Mouse (Mus musculus) left cerebral cortex, postnatal 14 days (tissue): ENCODE data around the gene Tpst1. TPM values are rescaled to one million over a fixed set of nuclear protein-coding genes. Genes with fewer than 3 reads are reported as not detected.
A peak's percentile ranks its signal among the peaks of the same experiment; 100 is the strongest.

Experiments
- DNase-seq, 2 experiments: peaks; one replicate each; pipeline ENCODE4 v3.0.0; 2021 to 2022; ENCODE audit warnings: low spot score in 2 of 2, mixed read lengths in 1 of 2
- intact Hi-C: fragments of 180-260 bp; cut with DNase I; formaldehyde crosslinking; loops from one replicate; pipeline ENCODE4 v1.15.1; 2025
- total RNA-seq, 2 experiments: library from RNA; stranded (reverse); gene quantifications; 2 replicates each; pipeline ENCODE4 v1.2.3; 2021

Tpst1 gene
- total RNA-seq, 2 experiments from 2014 or later, result 36.1 to 40.8 TPM

DNA sequence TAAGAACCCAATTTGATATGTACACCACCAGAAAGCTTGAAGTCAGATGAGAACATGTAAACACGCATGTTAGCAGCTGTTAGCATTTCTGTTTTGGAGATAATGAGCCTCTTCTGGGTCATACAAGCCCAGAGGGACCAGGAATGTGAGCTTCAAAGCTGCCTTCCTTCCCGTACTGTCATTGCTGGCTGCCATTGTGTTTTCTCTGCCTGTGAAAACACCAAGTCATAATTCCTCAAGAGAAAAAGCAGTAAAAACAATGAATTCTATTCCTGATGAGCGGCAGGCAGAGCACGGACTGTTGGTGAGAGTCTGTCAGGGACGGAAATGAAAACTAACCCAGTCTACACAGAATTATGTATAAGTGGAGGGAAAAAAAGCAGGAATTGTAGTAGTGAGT is 51.1 kb downstream of the Tpst1 start:
- intact Hi-C loops, result no loop called here
- no peak for DNase-seq

DNA sequence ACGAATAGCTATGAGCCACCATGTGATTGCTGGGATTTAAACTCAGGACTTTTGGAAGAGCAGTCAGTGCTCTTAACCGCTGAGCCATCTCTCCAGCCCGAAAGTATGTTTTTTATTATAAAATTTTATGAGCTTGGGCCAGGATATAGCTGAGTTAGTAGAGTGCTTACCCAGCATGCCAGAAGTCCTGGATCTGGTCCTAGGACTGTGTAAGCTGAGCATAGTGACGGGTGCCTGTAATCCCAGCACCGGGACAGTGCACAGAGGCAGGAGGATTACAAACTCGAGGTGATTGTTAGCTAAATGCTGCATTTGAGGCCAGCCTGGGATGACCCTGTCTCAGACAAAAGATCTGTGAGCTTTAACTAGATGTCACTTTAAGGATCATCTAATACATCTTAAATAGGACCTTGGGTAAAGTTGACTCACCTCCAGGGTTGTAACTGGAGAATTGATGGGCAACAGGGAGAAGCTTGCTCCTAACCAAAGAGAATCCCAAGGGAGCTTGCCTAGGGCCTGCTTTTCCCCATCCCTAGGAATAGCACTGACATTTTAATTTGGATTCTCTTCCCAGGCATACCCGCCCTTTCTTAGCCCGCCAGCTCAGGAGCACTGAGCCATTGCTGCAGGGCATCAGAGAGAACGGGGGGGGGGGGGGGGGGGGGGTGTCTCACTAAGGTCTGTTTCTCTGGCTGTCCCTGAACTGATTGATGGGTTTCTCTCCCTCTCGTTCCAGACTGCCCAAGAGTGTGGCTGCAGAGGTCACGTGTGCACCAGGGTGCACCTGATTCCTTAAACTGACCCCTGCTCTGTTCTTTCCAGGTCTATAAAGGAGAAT is 55.8 kb downstream of the Tpst1 start:
- no peak for DNase-seq
- intact Hi-C loops, result no loop called here

DNA sequence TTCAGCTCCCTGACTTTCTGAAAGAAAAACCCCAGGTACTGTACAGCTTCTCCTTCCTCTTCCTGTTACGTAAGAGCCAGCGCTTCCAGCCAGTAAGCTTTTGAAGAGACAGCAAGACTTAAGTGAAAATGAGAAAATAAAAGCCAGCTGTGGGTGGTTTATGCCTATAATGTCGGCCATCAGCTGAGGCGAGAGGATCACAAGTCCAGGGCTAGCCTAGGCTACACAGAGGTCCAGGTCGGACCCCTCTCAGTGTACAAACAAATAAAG is 56.3 kb downstream of the Tpst1 start:
- intact Hi-C loops, result no loop called here

DNA sequence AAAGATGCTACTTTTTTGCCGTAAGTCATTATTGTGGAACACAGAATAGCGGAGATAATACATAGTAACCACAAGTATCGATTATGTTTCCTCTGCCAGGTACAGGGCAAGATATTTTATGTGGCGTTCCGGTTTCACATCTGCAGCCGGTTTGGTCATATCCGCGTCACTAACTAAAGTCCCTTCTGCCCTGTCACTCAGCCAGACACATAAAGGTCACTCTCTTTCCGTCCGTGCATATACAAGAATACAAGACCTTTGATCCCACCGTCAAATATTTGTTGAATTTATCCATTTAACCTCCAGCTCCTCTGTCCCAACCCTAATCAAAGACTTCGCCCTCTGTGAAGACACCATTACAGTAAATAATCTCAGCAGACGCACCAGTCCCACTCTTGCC is 63.5 kb downstream of the Tpst1 start:
- intact Hi-C loops, result loop anchor here (5.0 kb wide), 2 partner anchors 94 to 114 kb away; no protein-coding TSS in a partner anchor
- no peak for DNase-seq

More for the DNA sequence above, 56.3 kb downstream of the Tpst1 start:
- DNase-seq, result no peak

DNA sequence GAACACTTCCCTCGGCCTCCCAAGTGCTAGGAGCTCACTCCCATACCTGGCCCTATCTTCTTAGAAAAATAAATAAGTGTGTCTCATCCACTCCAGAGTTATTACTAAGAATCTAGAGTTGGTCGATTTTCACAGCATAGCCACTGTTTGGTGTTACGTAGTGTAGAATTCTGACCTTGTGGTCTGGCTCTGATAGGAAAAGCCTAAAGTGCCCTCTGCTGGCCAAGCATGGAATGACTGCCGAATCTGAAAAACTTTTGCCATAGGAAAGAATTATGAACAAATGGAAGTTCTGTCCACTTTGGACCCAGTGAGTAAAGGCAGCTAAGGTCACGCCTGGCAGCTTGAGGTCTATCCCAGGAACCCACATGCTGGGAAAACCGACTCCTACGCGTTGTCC is 66.3 kb downstream of the Tpst1 start:
- DNase-seq, result peak; percentile 69 to 85
- intact Hi-C loops, result loop anchor here (5.0 kb wide), 2 partner anchors 97 to 117 kb away; no protein-coding TSS in a partner anchor

DNA sequence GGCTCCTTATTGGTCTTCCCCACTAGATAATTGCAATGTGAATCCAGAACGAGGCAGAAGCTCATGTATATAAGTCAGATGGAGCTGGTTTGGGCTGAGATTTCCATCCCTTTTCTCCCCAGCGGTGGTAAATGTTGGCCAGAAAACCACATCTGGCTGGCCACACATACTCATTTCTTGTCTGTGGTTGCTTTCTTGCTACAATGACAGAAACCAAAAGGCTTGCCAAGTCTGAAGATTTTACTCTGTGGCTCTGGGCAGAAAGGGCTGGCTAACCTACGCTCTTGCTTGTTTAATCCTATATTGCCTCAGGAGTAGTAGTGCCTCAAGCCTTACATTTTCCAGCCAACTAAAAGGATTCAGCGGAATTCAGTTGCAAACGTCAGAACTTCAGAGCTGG is 68.0 kb downstream of the Tpst1 start:
- no peak for DNase-seq
- intact Hi-C loops, result loop anchor here (5.0 kb wide), 1 partner anchor 64 kb away; no protein-coding TSS in a partner anchor

DNA sequence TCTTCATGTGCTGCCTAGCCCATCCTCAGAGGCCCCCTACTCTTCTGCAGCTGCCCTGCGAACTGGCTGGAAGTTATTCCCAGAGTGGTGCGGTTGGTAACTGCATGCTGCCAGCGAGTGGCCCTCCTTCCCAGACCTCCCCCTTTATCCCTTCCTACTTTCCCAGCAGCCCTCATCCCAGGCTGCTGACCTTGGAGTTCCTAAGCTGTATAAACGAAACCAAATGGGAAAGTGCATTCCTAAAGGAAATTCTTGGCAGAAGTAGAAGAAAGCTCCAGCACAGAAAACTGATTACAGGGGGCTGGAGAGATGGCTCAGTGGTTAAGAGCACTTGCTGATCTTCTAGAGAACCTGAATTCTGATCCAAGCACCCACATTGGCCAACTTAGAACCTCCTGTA is 68.9 kb downstream of the Tpst1 start:
- DNase-seq, result no peak
- intact Hi-C loops, result loop anchor here (5.0 kb wide), 1 partner anchor 65 kb away; no protein-coding TSS in a partner anchor

DNA sequence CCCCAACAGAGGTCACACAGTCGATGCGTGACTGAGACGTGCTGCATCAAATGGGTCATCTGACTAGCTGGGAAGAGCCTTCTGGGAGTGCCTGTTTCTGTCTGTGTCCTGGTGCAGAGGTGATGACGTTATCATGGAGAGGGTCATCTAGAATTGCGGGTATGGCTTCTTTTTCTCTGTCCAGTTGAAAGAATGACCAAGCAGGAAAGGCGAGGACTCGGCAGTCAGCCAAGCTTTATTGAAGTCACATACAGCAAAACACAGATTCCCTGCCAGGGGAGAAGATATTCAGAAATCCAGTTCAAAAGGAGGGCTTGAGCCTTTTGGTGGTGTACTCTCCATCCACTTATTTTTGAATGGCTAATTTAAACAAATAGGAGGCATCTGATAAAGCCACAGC is 70.0 kb downstream of the Tpst1 start:
- intact Hi-C loops, result loop anchor here (5.0 kb wide), 1 partner anchor 66 kb away; no protein-coding TSS in a partner anchor
- DNase-seq, result no peak

DNA sequence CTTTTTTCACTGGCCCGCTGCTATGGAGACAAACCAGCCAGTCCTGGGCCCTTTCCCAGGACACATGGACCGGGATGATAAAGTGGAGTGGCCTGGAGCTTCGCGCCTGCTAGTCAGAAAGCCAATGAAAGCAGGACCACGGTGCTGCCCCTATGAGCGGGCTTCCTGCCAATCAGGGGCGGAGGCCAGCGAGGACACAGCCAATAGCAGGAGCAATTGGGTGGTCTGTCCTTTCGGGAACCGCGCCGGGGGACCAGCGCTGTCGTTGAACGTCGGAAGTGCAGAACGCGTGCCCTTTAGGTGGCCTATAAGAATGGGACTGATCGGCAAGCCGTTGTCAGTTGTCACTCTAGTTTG is 70.8 kb downstream of the Tpst1 start:
- intact Hi-C loops, result loop anchor here (5.0 kb wide), 1 partner anchor 67 kb away; no protein-coding TSS in a partner anchor
- DNase-seq, result peak; percentile 79 to 85

DNA sequence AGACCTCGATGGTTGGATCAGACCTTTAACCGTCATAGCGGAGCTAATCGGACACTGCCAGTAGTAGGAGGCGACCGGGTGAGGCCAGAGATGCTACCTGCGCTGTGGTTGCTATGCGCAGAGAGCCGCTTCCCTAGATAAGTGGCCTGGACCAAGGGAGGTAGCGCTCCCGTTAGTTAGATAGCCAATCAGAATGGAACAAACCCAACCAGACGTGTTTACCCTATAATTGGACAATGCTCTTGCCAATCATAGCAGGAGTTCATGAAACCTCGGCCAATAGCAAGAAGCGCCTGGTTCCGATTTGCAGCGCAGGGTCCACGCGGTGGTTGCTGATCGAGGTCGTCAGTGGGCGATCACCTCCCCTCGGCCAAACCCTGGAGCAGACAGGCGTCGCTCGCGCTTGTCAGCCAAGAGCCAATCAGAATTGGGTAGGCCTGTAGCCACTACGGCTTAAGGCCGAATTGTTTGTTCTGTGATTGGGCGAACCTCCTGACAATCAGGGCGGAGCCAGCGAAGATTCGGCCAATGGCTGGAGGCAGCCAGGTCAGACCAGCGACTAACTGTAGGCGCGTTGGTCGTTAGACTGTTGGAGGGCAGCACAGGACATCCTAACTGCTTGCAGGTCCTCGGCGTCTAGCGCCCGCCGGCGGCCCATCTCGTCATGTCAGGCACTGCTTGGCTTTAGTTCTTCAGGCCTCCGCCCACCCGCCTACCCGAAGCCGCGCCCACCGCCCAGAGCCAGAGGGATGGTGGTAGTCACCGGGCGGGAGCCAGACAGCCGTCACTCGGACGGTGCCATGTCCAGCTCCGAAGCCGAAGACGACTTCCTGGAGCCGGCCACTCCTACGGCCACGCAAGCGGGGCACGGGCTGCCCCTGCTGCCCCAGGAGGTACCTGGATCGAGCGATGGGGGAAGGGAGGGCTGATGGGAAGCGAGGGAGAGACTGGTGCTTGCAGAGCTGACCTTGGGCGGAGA is 71.5 kb downstream of the Tpst1 start, which contains the start of gene Kctd7:
Gene Kctd7 (plus strand): TSS at position 528 of the 979 bp plus-strand sequence.
- intact Hi-C loops, result loop anchor here (5.0 kb wide), 1 partner anchor 67 kb away; no protein-coding TSS in a partner anchor
- DNase-seq, result peak; percentile 98 to 99

DNA sequence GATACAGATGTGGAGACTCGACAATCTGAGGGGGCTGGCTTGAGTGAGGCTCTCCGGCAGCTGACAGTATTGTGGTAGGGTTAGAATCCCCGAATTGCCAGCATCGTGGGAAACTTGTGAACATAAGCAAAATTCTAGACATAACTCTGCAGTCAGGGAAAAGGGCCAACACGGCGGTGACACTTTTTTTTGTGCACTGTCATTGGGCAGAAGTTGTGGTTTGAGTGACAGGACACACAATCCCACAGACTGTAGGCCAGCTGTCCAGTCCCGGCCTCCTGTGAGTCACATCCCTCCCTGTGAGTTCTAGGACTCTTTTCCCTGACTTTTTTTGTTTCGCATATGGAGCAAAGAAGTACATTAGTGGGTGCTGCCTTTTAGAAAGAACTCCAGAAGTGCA is 72.8 kb downstream of the Tpst1 start:
- peak; percentile 24 to 57 for DNase-seq

DNA sequence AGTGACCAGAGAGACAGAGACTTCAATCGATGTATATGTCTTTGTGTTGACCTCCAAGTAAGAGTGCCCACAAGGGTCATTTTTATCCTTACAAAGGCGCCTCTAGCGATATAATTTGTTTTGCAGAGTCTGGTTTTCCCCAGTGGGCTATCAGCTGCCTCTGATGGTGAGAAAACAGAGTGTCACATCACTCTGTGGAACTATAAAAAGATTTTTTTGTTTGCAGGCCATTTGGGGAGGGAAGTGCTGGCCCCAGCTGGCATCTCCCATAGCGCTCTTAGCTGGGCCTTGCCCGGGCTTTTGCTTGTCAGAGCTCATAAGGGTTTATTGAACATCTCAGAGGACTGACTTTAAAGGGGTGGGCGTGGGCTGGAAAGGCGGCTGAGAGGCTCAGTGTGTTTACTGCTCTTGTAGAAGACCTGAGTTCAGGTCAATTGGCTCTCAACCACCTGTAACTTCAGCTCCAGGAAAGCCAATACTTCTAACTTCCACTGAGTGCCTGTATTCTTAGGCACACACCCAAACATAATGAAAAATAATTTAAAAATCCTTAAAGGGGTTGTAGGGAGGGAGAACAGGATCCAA is 76.7 kb downstream of the Tpst1 start:
- intact Hi-C loops, result no loop called here

More for the DNA sequence above, 72.8 kb downstream of the Tpst1 start:
- intact Hi-C loops, result no loop called here

DNA sequence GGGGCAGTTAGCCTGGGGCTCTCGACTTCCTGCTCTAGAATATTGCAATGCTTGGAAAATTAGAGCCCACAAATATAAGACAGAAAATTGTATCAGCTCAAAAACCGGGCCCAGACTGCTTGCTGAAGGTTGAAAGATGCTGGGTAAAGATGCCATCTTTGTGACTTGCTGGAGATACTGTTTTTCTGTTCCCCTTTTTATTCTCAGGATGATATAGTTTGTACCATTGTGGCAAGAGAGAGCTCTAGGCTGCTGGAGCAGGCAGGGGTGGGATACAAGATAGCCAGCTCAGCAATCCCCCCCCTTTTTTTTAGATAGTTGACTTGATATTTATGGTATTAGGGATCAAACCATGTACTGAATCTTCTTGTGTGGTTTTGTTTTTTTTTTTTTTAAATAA is 81.2 kb downstream of the Tpst1 start:
- DNase-seq, result no peak
- intact Hi-C loops, result no loop called here

More for the DNA sequence above, 76.7 kb downstream of the Tpst1 start:
- DNase-seq, result no peak

DNA sequence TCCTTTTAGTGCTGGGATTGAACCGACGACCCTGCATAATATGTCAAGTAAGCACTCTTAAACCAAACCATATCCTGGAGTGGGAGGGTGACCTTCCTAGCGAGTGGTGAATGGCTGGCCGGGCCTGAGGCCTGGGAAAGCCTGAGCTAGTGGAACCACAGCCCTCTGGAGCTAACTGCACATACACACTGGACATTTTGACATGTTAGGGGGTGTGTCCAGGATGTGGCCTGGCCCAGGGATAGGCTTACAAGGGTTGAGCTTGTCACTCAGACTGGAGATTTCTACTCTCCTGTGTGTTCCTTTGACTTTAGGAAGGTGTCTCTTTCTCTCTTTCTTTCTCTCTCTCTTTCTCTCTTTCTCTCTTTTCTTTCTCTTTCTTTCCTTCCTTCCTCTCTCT is 85.4 kb downstream of the Tpst1 start:
- DNase-seq, result no peak
- intact Hi-C loops, result no loop called here

DNA sequence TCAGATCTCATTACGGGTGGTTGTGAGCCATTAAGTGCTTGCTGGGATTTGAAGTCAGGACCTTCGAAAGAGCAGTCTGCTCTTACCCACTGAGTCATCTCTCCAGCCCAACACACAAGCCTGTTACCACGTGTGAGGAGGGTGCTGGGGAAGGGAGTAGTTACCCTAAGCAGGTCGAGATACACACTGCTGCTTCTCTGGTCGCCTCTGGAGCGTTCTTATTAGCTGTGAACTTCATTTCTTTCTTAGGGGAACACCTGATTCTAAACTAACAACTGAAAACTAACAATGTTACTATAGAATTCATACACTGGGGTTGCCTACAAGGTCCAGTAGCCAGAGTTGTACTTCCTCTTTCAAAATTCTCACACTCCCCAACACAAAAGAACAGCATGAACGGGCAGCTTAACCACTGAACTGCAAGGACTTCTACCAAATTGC is 86.7 kb downstream of the Tpst1 start:
- intact Hi-C loops, result no loop called here
- no peak for DNase-seq

DNA sequence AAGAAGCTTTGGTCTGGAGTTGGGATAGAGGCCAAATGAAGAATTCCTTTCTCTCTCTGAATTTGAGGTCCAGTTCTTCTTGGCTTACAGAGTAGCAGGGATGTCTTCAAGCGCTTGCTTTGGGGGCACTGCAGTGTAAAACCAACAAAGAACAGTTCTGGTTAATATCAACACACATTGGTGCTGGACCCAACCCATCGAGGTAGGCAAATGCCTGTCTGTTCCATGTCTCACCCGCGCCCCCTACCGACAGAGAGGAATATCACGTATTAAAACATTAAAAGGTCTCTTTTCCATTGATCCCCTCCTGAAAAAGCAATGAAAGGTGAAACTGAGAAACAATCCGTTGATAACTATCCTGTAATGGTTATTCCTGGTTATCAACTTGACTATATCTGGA is 90.5 kb downstream of the Tpst1 start:
- intact Hi-C loops, result no loop called here
- peak; percentile 67 to 81 for DNase-seq

DNA sequence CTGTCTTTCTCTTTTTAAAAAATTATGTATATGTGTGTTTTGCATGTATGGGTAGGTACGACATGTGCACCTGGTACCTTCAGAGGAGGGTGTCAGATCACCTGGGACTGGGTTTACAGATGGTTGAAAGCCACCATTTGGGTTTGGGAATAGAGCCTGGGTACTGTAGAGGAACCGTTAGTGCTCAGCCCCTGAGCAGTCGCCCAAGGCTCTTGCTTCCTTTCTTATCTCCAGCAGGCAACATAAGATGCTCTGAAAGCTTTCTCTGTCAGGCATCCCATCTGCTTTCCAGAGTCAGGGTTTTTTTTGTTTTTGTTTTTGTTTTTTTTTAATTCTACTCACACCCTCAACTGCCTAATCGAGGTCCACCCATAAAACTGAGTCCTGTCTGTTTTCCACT is 92.1 kb downstream of the Tpst1 start:
- intact Hi-C loops, result no loop called here
- no peak for DNase-seq

DNA sequence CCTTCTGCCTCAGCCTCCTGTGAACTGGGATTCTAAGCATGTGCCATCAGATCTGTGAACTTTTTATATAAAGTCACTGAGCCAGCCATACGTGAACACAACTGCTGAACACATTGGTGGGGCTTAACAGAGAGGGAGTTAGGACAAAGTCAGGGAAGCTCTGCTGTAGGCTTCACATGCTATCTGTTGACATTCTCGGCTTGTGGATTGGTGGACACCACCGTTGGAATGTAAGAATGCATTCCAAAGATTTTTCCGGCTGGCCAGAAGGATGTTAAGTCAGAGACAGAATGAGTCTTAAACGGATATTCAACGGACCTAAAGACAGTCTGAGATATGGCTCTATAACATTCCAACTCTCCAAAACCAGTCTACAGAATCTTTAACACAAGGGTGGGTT is 96.0 kb downstream of the Tpst1 start:
- no peak for DNase-seq
- intact Hi-C loops, result no loop called here

DNA sequence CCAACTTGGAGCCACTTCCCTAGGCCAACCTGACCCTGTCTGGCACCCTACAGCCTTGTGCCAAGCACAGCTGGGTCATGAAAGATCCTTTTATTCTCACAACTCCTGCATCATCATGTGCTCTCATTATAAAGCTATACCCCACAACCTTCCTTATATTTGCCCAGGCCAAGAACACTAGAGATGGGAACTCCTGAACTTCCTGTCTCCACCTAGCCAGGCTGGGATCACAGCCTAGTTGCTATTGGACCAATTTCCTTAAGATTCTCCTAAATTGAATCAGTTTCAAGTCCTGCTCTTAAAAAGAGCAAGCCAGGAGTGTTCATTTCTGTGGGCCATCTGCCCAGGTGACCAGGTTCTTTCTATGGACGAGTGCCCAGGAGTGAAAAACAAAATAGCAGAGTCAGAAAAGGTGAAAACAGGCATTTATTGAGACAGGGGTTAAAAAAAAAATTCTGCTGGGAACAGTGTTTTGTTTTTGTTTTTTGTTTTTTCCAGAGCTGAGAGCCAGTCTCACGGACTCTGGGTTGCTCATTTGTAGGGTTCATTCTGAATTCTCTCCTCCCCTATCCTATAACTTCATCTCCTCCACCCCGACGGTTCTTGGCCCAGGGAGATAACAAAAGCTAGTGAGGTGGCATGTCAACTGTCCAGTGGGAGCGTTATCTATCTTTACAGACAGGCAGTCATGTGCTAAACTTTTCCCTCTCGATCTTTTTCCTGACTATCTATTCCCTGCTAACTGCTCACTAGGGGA is 97.7 kb downstream of the Tpst1 start:
- DNase-seq, result no peak
- intact Hi-C loops, result loop anchor here (5.0 kb wide), 1 partner anchor 51 kb away; no protein-coding TSS in a partner anchor
